Mouse (Mus musculus) naive thymus-derived CD4-positive, alpha-beta T cell, adult 2 months (primary cell): Measurements from ENCODE around the gene Rars.
"Not testable (repeated sequence)": the region's sequence is repeated elsewhere in the genome, so short reads cannot be mapped to it uniquely, and the experiment has no call there.

Experiments used
- DNase-seq: peaks from one replicate; pipeline ENCODE4 v3.0.0-alpha.2; 2011; ENCODE audit warnings: low read depth

Gene Rars

DNA sequence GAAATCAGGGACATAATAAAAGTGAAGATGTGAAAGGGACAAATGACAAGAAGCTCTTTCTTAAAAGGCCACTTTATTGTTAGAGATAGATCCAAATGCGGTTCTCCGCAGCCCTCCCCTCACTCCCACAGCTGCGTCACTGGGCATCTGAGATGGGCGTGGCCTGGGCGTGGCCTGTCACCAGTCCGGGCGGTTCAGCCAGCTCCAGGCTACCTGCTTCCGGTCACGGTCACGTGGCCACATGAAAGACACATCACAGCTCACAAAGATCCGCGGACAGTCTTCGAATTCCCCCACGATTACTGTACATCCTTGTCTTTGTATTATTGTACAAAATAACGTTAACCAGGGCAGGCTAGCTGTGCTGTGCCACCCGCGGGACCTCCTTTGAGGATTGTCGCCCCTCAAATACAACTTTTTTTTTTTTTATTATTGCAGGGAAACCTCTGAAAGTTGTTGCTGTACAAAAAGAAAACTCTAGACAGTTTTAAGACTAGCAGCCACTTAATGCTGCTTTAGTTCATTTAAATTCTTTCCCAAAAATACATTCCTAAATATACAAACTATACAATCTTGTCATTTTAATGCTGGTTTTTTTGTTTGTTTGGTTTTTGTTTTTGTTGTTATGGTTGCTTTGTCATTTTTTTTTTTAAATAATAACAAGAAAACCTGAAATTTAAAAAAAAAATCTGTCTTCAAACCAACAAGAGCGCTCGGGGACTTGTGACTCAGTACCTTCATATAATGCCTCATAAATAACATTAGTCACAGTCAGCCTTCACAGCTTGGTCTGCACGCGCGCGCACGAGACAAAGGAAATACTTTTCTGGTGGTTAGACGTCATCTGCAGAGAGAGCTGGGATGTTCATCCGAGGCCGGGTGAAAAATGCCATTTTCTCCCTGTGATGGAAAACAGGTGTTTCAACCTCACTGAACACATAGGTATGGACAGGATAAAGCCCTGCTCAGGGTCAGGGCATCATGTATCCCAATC lies 4.3 kb upstream of the Rars start:
- peak; percentile 70 for DNase-seq

DNA sequence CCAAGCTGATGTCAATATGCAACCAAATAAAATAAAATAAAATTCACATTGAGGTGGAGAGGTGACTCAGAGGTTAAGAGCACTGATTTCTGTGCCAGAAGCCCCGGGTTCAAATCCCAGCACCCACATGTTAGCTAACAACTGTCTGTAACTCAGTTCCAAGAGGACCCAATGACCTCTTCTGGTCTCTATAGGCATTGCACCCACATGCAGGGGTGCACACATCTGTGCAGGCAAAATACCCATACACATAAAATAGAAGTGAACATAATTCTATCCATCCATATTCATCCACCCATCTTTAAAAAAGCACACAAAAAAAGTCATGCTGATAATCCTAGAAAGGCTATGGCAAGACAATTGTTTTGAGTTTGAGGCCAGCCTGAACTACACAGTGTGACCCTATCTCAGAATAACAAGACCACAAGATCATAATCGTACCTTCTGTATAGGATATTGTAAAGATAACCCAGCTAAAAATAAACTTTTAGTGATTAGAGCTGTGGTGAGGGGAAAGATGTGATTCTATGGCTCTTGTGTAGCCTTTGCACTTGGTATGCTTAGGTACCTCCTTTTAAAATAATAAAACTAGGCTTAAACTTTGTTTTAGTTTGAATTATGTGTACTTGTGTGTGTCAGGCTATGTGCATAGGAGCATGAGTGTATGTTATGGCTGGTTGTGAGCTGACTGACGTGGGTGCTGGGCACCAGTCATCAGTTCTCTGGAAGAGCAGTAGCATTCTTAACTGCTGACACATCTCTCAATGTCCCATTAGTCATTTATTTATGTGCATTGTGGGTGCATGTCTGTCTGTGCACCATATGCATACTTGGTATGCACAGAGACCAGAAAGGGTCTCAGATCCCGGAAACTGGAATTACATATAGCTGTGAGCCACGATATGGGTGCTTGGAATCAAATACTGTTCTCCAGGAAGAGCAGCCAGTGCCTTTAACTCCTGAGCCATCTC lies 3.1 kb upstream of the Rars start:
- no peak for DNase-seq

DNA sequence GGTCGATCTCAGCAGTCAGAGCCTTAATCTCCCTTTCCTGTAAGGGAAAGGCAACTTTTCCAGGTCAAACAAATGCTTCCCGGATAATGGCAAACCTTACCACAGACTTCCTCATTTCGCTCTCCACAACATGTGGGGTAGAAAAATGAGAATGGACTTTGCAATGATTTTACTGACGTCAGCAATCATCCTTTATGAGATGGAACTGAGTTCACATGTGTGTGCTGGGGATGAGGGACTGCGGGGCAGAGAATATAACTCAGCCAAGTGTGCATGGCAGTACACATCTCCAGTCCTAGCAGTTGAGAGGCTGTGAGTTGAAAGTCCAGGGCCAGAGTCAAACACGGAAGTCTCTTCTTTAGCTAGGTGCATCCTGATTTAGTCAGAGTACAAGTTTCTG lies 1.0 kb downstream of the Rars start:
- DNase-seq: no peak

GRCm38 (mm10) chr11:35832139-35832538 lies 2.2 kb downstream of the Rars start:
- DNase-seq: no peak

DNA sequence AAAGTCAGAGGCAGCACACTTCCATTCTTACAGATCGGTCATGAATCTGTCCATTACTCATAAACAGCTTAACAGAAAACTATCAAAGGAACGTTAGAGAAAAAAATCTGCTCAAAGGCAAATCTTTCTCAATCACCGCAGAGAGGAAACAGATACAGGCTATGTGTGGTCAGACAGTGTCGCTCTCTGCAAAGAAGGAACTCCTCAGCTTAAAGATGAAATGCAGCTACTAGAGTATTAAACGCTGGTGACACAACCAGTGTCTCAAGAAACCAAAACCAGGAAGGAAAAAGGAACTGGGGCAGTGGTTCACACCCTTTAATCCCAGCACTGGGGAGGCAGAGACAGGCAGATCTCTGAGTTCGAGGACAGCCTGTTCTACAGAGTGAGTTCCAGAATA lies 6.6 kb downstream of the Rars start:
- DNase-seq: no peak

- no peak for DNase-seq
Measured at GRCm38 (mm10) chr11:35816316-35816715, 18.0 kb downstream of the Rars start.

DNA sequence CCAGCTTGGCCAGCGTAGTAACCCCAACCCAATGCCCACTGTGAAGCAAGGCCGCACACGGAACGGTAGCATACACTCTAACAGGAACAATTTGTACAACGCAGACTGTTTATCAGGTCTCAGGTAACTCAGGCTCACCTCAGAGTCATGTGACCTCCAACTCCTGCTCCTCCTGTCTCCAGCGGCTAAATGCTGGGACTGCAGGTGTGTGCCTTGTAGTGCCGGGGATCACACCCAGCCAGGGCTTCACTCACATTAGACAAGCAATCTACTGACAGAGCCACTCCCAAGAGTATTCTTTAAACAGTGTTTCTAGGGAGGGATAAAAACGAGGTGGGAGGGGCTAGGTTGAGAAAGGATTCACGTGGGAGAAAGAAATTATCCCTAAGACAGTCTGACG lies 22.8 kb downstream of the Rars start:
- DNase-seq: no peak

- no peak for DNase-seq
Measured at GRCm38 (mm10) chr11:35801332-35801731, 33.0 kb downstream of the Rars start.

DNA sequence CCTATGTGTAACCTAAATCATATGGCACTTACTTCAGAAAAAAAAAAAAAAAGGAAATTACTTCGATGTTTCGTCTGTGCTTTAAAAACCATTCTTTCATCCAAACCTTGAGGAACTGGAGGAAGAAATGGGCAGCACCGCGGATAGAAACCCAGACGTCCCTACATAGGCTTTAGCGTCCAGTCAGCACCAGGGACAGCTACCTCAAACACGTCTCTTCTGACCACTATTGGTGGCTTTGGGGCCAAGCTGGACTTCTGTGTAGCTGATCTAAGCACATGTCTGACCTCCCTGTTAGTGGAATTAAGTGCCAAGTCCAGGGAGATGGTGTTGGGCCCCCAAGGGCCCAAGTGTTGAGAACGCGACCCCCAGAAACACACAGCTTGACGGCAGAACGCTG lies 35.4 kb downstream of the Rars start, which contains the start of gene Fbll1:
TSS of gene Fbll1 (minus strand) at position 11 of the 400 bp plus-strand sequence.
- no peak for DNase-seq

DNA sequence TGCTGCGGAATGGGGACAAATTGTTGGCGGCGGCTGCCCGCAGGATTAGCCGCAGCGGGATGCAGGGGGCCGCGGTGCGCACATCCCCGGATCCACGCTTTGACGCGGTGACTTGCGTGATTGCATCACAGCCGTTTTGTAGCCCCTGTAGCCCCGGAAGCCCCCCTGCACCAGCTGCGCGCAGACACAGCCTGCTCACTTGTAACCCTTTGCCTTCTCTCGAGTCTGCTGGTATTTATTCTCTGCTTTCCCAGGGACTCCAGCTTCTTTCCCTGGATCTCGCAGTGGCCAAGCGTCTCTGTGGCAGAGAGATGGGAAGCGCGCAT lies 35.8 kb downstream of the Rars start:
- DNase-seq: no peak

DNA sequence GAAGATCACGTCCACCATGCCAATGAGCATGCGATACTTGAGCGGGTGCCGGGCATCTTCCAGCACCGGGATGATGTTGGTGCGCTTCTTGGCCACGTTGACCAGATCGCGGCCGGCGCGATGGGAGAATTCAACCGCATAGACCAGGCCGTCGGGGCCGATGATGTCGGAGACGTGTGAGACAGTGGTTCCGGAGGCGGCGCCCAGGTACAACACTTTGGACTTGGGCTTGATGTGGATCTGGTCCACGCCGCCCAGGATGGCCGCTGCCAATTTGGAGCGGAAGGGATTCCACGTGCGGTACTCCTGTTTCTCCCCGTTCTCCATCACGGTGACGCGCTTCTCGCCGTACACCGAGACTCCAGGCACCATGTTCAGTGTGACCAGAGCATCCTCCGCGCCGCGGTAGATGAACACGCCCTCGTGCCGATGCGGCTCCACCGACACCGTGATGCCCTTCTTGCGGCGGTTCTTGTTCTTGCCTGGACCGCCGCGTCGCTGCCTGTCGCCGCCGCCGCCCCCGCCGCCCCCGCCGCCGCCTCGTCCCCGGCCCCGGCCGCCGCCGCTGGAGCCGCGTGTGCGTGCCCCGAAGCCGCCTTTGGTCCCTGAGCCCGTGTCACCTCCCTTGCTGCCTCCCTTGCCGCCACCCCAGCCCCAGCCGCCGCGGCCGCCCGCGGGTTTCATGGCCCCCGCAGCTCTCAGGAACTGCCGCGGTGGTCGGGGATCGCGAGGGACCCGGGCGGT lies 36.4 kb downstream of the Rars start:
- no peak for DNase-seq

DNA sequence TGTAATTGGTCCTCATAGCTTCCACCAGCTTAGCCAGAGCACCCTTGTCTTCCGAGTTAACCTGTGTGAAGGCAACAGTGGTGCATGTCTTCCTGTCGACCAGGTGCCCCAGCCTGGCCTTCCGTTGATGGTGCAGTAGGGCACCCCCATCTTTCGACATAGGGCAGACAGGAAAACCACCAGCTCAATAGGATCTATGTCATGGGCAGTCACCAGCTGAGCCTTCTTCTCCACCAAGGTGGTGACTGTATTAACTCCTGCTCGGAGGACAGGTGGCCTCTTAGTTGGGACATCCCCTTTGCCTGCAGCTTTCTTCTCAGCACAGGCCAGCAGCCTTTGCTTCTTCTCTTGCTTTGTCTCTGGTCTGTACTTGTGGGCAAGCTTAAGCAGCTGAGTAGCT lies 41.5 kb downstream of the Rars start:
- DNase-seq: not testable (repeated sequence)

DNA sequence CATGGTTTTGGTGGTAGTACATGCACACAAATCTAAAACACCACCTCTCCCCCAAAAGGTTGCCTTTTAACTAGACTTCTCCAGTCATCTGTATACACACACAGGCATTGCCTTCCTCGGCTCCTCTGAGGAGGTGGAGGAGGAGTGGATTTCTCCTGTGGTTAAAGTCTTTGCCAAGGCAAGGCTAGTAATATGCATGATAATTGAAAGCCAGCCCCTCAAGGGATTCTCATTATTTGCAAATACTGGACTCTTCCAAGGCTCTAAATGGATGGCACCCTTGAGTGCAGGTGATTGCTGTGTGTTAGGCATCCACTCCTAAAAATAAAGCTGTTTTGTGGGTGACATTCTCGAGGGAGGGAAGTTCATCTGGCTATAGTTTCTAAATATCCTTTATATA lies 45.9 kb downstream of the Rars start:
- no peak for DNase-seq

DNA sequence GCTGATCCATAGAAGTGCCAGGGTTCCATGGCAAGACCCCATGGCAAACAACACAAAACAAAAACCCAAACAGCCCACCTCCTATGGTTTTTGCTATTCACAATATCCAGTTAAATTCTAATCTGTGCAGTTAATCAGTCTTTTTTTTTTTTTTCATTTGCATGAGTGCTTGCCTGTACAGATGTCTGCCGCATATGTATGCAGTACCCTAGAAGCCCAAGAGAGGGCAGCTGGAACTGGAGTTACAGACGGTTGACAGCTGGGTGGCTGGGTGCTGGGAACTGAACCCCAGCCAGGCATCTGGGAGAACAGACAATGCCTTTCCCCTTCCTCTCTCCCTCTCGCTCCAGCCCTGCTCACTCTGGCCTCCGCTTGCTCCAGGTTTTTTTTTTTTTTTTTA lies 49.8 kb downstream of the Rars start:
- no peak for DNase-seq

GRCm38 (mm10) chr11:35784002-35784401 lies 50.3 kb downstream of the Rars start:
- no peak for DNase-seq

GRCm38 (mm10) chr11:35783038-35783437 lies 51.3 kb downstream of the Rars start:
- no peak for DNase-seq

GRCm38 (mm10) chr11:35782444-35782843 lies 51.9 kb downstream of the Rars start:
- no peak for DNase-seq

- no peak for DNase-seq
Measured at GRCm38 (mm10) chr11:35780336-35780735, 54.0 kb downstream of the Rars start.

DNA sequence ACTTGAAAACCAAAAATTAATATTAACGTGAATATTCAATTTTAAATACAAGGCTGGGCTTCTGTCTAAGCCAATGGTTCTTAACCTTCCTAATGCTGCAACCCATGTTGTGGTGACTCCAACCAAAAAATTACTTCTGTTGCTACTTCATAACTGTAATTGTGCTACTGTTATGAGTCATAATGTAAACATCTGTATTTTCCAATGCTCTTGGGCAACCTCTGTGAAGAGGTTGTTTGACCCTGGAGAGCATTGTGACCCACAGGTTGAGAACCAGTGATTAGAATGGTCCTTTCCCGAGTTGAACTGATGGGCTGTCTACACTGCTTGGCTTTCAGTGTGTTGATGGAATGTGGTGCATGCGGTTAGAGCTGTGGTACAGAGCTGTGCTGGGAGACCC lies 57.9 kb downstream of the Rars start:
- DNase-seq: no peak

- DNase-seq: no peak
Measured at GRCm38 (mm10) chr11:35775606-35776005, 58.7 kb downstream of the Rars start.

GRCm38 (mm10) chr11:35770741-35771504 lies 63.4 kb downstream of the Rars start:
- DNase-seq: peak; percentile 16
